Mouse (Mus musculus): ENCODE data around the gene M6pr. TPM values are rescaled to one million over a fixed set of nuclear protein-coding genes. Genes with fewer than 3 reads are reported as not detected.

M6pr gene
- total and polyA plus RNA-seq, 2 experiments from 2014 or later = 44.0 to 47.2 TPM

- no peaks in the 10 kb centered on the region for H3K9me3 ChIP-seq (ENCODE audit: low read length)
- no peak overlapping the region for H3K9ac ChIP-seq (replicated peaks; ENCODE audit: low read length, poor library complexity, severe bottlenecking)
- no peaks in the 10 kb centered on the region for H3K27me3 ChIP-seq (ENCODE audit: insufficient read depth, low read length)
- H3K27ac ChIP-seq (ENCODE audit: low read depth, low read length) = no peak overlapping the region
- no peak overlapping the region for H3K4me2 ChIP-seq (ENCODE audit: low read depth, low read length, poor library complexity, severe bottlenecking)
- H3K4me3 ChIP-seq (ENCODE audit: low read depth, low read length) = no peak overlapping the region
- DNase-seq (ENCODE audit: low spot score) (no peak), ATAC-seq (ENCODE audit: low FRiP score) (no peak)
- H3K36me3 ChIP-seq (ENCODE audit: insufficient read depth, low read length) = no peaks in the 10 kb centered on the region
- no peaks in the 10 kb centered on the region for H3K4me1 ChIP-seq (ENCODE audit: insufficient read depth, low read length)
- no peak for TF ChIP-seq CTCF (IDR thresholded peaks at IDR 0.05)
- WGBS = 90% methylated on average over 7 of the region's 7 CpGs
Measured at GRCm38 (mm10) chr6:122276565-122276964, 32.0 kb upstream of the M6pr start.

GRCm38 (mm10) chr6:122282782-122283181 is 25.7 kb upstream of the M6pr start, which contains the start of gene Klrg1:
Klrg1 (minus strand) TSS chr6:122282882.
- no peak for TF ChIP-seq CTCF (IDR thresholded peaks at IDR 0.05)
- no peak for DNase-seq (ENCODE audit: low spot score)
- no peak within 1 kb of the TSS for H3K4me3 ChIP-seq (ENCODE audit: low read depth, low read length)

GRCm38 (mm10) chr6:122283429-122283828 is 25.1 kb upstream of the M6pr start:
- DNase-seq (ENCODE audit: low spot score) (no peak), ATAC-seq (ENCODE audit: low FRiP score) (no peak)
- no peaks in the 10 kb centered on the region for H3K36me3 ChIP-seq (ENCODE audit: insufficient read depth, low read length)
- WGBS = 98% methylated on average over 2 of the region's 2 CpGs
- H3K4me3 ChIP-seq (ENCODE audit: low read depth, low read length) = no peak overlapping the region
- no peak overlapping the region for H3K27ac ChIP-seq (ENCODE audit: low read depth, low read length)
- no peaks in the 10 kb centered on the region for H3K27me3 ChIP-seq (ENCODE audit: insufficient read depth, low read length)
- H3K9me3 ChIP-seq (ENCODE audit: low read length) = no peaks in the 10 kb centered on the region
- H3K4me1 ChIP-seq (ENCODE audit: insufficient read depth, low read length) = no peaks in the 10 kb centered on the region
- TF ChIP-seq CTCF (IDR thresholded peaks at IDR 0.05) = no peak
- no peak overlapping the region for H3K9ac ChIP-seq (replicated peaks; ENCODE audit: low read length, poor library complexity, severe bottlenecking)
- H3K4me2 ChIP-seq (ENCODE audit: low read depth, low read length, poor library complexity, severe bottlenecking) = no peak overlapping the region

More at GRCm38 (mm10) chr6:122282782-122283181, 25.7 kb upstream of the M6pr start, which contains the start of gene Klrg1:
- no peaks in the 10 kb centered on the region for H3K27me3 ChIP-seq (ENCODE audit: insufficient read depth, low read length)
- H3K4me2 ChIP-seq (ENCODE audit: low read depth, low read length, poor library complexity, severe bottlenecking) = no peak within 1 kb of the TSS
- no peak within 1 kb of the TSS for H3K27ac ChIP-seq (ENCODE audit: low read depth, low read length)
- 85% methylated on average over 6 of the region's 6 CpGs for WGBS
- ATAC-seq (ENCODE audit: low FRiP score) = no peak
- no peak within 1 kb of the TSS for H3K9ac ChIP-seq (replicated peaks; ENCODE audit: low read length, poor library complexity, severe bottlenecking)
- no peaks in the 10 kb centered on the region for H3K36me3 ChIP-seq (ENCODE audit: insufficient read depth, low read length)
- no peaks in the 10 kb centered on the region for H3K9me3 ChIP-seq (ENCODE audit: low read length)
- H3K4me1 ChIP-seq (ENCODE audit: insufficient read depth, low read length) = no peaks in the 10 kb centered on the region

GRCm38 (mm10) chr6:122284304-122284703 is 24.2 kb upstream of the M6pr start:
- Histone ChIP-seq H3K27ac (ENCODE audit: low read depth, low read length) (no peak overlapping the region), H3K36me3 (ENCODE audit: insufficient read depth, low read length) (no peaks in the 10 kb centered on the region), H3K27me3 (ENCODE audit: insufficient read depth, low read length) (no peaks in the 10 kb centered on the region), H3K9ac (replicated peaks; ENCODE audit: low read length, poor library complexity, severe bottlenecking) (no peak overlapping the region), H3K4me1 (ENCODE audit: insufficient read depth, low read length) (no peaks in the 10 kb centered on the region), H3K9me3 (ENCODE audit: low read length) (no peaks in the 10 kb centered on the region), H3K4me3 (ENCODE audit: low read depth, low read length) (no peak overlapping the region), H3K4me2 (ENCODE audit: low read depth, low read length, poor library complexity, severe bottlenecking) (no peak overlapping the region)
- no peak for ATAC-seq (ENCODE audit: low FRiP score)
- no peak for DNase-seq (ENCODE audit: low spot score)
- no peak for TF ChIP-seq CTCF (IDR thresholded peaks at IDR 0.05)
- WGBS = 76% methylated on average over 4 of the region's 4 CpGs

GRCm38 (mm10) chr6:122284823-122285222 is 23.7 kb upstream of the M6pr start:
- DNase-seq (ENCODE audit: low spot score) (no peak), ATAC-seq (ENCODE audit: low FRiP score) (no peak)
- Histone ChIP-seq H3K4me2 (ENCODE audit: low read depth, low read length, poor library complexity, severe bottlenecking) (no peak overlapping the region), H3K4me1 (ENCODE audit: insufficient read depth, low read length) (no peaks in the 10 kb centered on the region), H3K9ac (replicated peaks; ENCODE audit: low read length, poor library complexity, severe bottlenecking) (no peak overlapping the region), H3K36me3 (ENCODE audit: insufficient read depth, low read length) (no peaks in the 10 kb centered on the region), H3K27ac (ENCODE audit: low read depth, low read length) (no peak overlapping the region), H3K9me3 (ENCODE audit: low read length) (no peaks in the 10 kb centered on the region), H3K27me3 (ENCODE audit: insufficient read depth, low read length) (no peaks in the 10 kb centered on the region), H3K4me3 (ENCODE audit: low read depth, low read length) (no peak overlapping the region)
- no peak for TF ChIP-seq CTCF (IDR thresholded peaks at IDR 0.05)
- 100% methylated on average over 1 of the region's 1 CpGs for WGBS

- 48% methylated on average over 1 of the region's 1 CpGs for WGBS
- ATAC-seq (ENCODE audit: low FRiP score) (no peak), DNase-seq (ENCODE audit: low spot score) (no peak)
- Histone ChIP-seq H3K36me3 (ENCODE audit: insufficient read depth, low read length) (no peaks in the 10 kb centered on the region), H3K27me3 (ENCODE audit: insufficient read depth, low read length) (no peaks in the 10 kb centered on the region), H3K4me1 (ENCODE audit: insufficient read depth, low read length) (no peaks in the 10 kb centered on the region), H3K9ac (replicated peaks; ENCODE audit: low read length, poor library complexity, severe bottlenecking) (no peak overlapping the region), H3K4me2 (ENCODE audit: low read depth, low read length, poor library complexity, severe bottlenecking) (no peak overlapping the region), H3K9me3 (ENCODE audit: low read length) (no peaks in the 10 kb centered on the region), H3K4me3 (ENCODE audit: low read depth, low read length) (no peak overlapping the region), H3K27ac (ENCODE audit: low read depth, low read length) (no peak overlapping the region)
- peak; percentile 13; the same call in 1 of the 2 replicates for TF ChIP-seq CTCF (IDR thresholded peaks at IDR 0.05)
Measured at GRCm38 (mm10) chr6:122288263-122288662, 20.3 kb upstream of the M6pr start.

Data from midbrain, postnatal 0 days (tissue).